Mouse (Mus musculus): ENCODE results near the gene Rfx3. TPM values are rescaled to one million over a fixed set of nuclear protein-coding genes. Genes with fewer than 3 reads are reported as not detected.

The Rfx3 gene
- polyA plus RNA-seq, 1 experiment from 2014 or later, result 12.6 TPM

GRCm38 (mm10) chr19:27780030-27780429, 230.9 kb downstream of the Rfx3 start:
- Histone ChIP-seq H3K9ac (ENCODE audit: low read length) (no peak overlapping the region), H3K36me3 (ENCODE audit: control insufficient read depth, insufficient read depth, low read length) (no peaks in the 10 kb centered on the region; the same call in 1 of the 2 replicates), H3K27me3 (ENCODE audit: control insufficient read depth, insufficient read depth, low read depth, low read length) (no peaks in the 10 kb centered on the region), H3K9me3 (ENCODE audit: control insufficient read depth, low read length) (no peaks in the 10 kb centered on the region), H3K4me3 (ENCODE audit: low read length) (no peak overlapping the region), H3K27ac (ENCODE audit: low read length) (no peak overlapping the region), H3K4me1 (replicated peaks; ENCODE audit: control insufficient read depth, insufficient read depth, low read length) (no peaks in the 10 kb centered on the region), H3K4me2 (ENCODE audit: low read depth, low read length) (no peak overlapping the region)
- ATAC-seq (ENCODE audit: low read depth), result peak; percentile 64
- 61% methylated on average over 4 of the region's 4 CpGs for WGBS

DNA sequence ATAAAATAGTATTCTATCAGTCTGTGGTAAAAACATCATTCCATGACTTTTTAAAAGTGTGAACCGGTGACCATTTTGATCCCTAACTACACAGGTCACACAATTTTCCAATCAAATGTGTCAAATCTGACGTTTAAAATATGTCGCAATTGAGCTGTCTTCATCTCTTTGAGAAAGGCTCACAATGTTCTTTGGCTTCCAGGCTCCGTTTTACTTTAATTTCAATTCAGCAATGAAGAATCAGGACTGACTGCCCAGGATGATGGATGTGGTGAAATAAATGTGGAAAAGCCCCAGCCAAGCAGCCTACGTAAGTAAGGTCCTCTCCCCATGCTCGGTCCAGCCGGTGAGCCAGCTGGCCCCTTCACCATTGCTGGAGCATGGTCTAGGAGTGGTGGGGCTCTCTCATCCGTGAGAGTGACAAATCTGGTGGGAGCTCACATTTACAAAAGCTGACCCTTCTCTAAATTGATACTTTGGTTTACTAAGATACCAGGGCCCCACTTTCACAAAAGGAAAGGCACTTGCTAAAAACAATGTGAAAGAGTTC, 240.2 kb downstream of the Rfx3 start:
- Histone ChIP-seq H3K4me3 (ENCODE audit: low read length) (no peak overlapping the region), H3K27me3 (ENCODE audit: control insufficient read depth, insufficient read depth, low read depth, low read length) (no peaks in the 10 kb centered on the region), H3K36me3 (ENCODE audit: control insufficient read depth, insufficient read depth, low read length) (peaks cover 2% of the 10 kb centered on the region; the same call in 1 of the 2 replicates), H3K27ac (ENCODE audit: low read length) (no peak overlapping the region), H3K9ac (ENCODE audit: low read length) (no peak overlapping the region), H3K4me1 (replicated peaks; ENCODE audit: control insufficient read depth, insufficient read depth, low read length) (no peaks in the 10 kb centered on the region), H3K4me2 (ENCODE audit: low read depth, low read length) (no peak overlapping the region), H3K9me3 (ENCODE audit: control insufficient read depth, low read length) (no peaks in the 10 kb centered on the region)
- 73% methylated on average over 8 of the region's 8 CpGs for WGBS
- ATAC-seq (ENCODE audit: low read depth), result no peak

DNA sequence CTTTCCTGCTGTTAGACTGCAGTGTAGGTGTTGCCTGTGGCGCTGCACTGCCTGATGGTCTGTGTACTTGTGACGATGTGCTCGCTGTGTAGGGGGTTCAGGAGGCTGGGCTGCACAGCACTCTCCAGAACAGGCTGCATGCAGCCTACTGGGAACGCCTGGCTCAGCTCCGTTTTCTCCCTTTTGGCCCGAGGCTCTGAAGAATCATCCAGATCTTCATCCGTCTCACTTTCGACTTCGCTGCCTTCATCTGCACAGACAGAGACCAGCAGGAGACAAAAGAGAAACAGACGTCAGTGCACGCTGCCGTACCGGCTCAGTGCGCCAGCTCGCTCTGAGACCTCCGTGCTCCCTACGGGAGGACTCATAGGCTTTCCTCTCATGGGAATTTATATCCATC, 242.5 kb downstream of the Rfx3 start:
- no peak for ATAC-seq (ENCODE audit: low read depth)
- no peaks in the 10 kb centered on the region for H3K4me1 ChIP-seq (replicated peaks; ENCODE audit: control insufficient read depth, insufficient read depth, low read length)
- no peak overlapping the region for H3K9ac ChIP-seq (ENCODE audit: low read length)
- H3K27ac ChIP-seq (ENCODE audit: low read length), result no peak overlapping the region
- H3K4me3 ChIP-seq (ENCODE audit: low read length), result no peak overlapping the region
- peaks cover 2% of the 10 kb centered on the region; the same call in 1 of the 2 replicates for H3K36me3 ChIP-seq (ENCODE audit: control insufficient read depth, insufficient read depth, low read length)
- H3K4me2 ChIP-seq (ENCODE audit: low read depth, low read length), result no peak overlapping the region
- H3K9me3 ChIP-seq (ENCODE audit: control insufficient read depth, low read length), result no peaks in the 10 kb centered on the region
- H3K27me3 ChIP-seq (ENCODE audit: control insufficient read depth, insufficient read depth, low read depth, low read length), result no peaks in the 10 kb centered on the region
- 85% methylated on average over 17 of the region's 17 CpGs for WGBS

DNA sequence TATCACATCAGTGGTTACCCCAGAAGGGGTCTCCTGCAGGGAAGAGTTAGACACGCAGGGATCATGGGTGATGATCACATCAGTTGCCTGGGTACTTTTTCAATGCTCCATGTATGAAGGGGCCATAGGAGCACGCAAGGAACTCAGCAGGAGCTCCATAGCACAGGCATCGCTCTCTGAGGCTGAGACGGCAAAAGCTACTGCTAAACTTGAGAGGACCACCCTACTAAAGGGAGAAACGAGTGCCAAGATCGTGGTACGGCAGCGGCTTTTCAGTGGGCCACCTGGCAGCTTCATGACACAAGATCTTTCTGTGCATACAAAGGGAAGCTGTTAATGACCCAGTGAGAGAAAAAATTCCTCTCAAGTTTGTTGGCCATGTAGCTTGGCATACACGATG, 250.7 kb downstream of the Rfx3 start:
- no peak overlapping the region for H3K27ac ChIP-seq (ENCODE audit: low read length)
- no peak overlapping the region for H3K9ac ChIP-seq (ENCODE audit: low read length)
- H3K4me3 ChIP-seq (ENCODE audit: low read length), result no peak overlapping the region
- no peak for ATAC-seq (ENCODE audit: low read depth)
- no peaks in the 10 kb centered on the region for H3K4me1 ChIP-seq (replicated peaks; ENCODE audit: control insufficient read depth, insufficient read depth, low read length)
- H3K9me3 ChIP-seq (ENCODE audit: control insufficient read depth, low read length), result no peaks in the 10 kb centered on the region
- H3K27me3 ChIP-seq (ENCODE audit: control insufficient read depth, insufficient read depth, low read depth, low read length), result no peaks in the 10 kb centered on the region
- WGBS, result 86% methylated on average over 9 of the region's 9 CpGs
- H3K4me2 ChIP-seq (ENCODE audit: low read depth, low read length), result no peak overlapping the region
- H3K36me3 ChIP-seq (ENCODE audit: control insufficient read depth, insufficient read depth, low read length), result no peaks in the 10 kb centered on the region

GRCm38 (mm10) chr19:27759347-27759746, 251.6 kb downstream of the Rfx3 start:
- Histone ChIP-seq H3K27ac (ENCODE audit: low read length) (no peak overlapping the region), H3K4me1 (replicated peaks; ENCODE audit: control insufficient read depth, insufficient read depth, low read length) (no peaks in the 10 kb centered on the region), H3K36me3 (ENCODE audit: control insufficient read depth, insufficient read depth, low read length) (no peaks in the 10 kb centered on the region), H3K4me3 (ENCODE audit: low read length) (no peak overlapping the region), H3K27me3 (ENCODE audit: control insufficient read depth, insufficient read depth, low read depth, low read length) (no peaks in the 10 kb centered on the region), H3K4me2 (ENCODE audit: low read depth, low read length) (no peak overlapping the region), H3K9ac (ENCODE audit: low read length) (no peak overlapping the region), H3K9me3 (ENCODE audit: control insufficient read depth, low read length) (no peaks in the 10 kb centered on the region)
- no peak for ATAC-seq (ENCODE audit: low read depth)
- 67% methylated on average over 8 of the region's 8 CpGs for whole genome bisulfite sequencing

DNA sequence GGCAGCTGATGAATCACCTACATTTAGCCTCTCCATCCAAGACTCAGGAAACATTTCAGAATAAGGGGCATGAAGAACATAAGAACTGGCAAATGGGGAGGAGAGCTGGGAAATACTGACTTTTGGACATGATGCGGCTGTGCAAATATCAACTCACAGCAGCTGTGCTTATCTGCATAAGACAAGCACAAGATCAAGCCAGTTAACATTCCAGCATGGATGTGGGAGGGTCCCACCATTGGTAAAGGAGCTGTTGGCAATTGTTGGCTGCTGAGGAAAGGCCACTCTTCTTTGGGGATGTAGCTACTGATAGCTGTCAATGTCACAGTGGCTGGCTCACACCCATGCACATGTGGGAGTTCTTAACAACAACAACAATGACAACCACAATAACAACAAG, 263.7 kb downstream of the Rfx3 start:
- Histone ChIP-seq H3K9ac (ENCODE audit: low read length) (no peak overlapping the region), H3K4me1 (replicated peaks; ENCODE audit: control insufficient read depth, insufficient read depth, low read length) (no peaks in the 10 kb centered on the region), H3K27me3 (ENCODE audit: control insufficient read depth, insufficient read depth, low read depth, low read length) (no peaks in the 10 kb centered on the region), H3K9me3 (ENCODE audit: control insufficient read depth, low read length) (no peaks in the 10 kb centered on the region), H3K27ac (ENCODE audit: low read length) (no peak overlapping the region), H3K4me3 (ENCODE audit: low read length) (no peak overlapping the region), H3K4me2 (ENCODE audit: low read depth, low read length) (no peak overlapping the region), H3K36me3 (ENCODE audit: control insufficient read depth, insufficient read depth, low read length) (no peaks in the 10 kb centered on the region)
- 54% methylated on average over 1 of the region's 1 CpGs for WGBS
- ATAC-seq (ENCODE audit: low read depth), result 0 out of 2 replicates have a peak, but pooled peaks have one; percentile 15

DNA sequence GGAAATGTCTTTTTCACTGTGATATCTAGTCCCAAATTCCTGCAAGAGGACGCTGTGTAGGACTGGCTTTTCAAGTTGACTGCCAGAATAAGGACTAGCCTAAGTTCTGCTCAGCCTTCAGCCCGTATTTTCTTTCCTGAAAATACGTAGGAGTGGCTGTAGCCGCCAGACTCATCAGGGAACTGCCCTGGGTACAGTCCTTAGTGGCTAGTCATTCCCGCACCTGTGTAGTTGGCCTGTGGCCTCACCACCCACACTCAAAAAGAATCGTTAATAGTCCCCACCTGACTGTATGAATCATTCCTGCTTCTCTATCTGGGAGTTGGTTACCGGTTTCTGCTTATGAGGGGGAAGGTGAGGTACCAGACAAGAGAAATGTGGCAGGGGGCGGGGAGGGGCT, 272.1 kb downstream of the Rfx3 start:
- H3K4me1 ChIP-seq (replicated peaks; ENCODE audit: control insufficient read depth, insufficient read depth, low read length), result no peaks in the 10 kb centered on the region
- no peaks in the 10 kb centered on the region for H3K27me3 ChIP-seq (ENCODE audit: control insufficient read depth, insufficient read depth, low read depth, low read length)
- H3K9me3 ChIP-seq (ENCODE audit: control insufficient read depth, low read length), result no peaks in the 10 kb centered on the region
- no peak overlapping the region for H3K4me3 ChIP-seq (ENCODE audit: low read length)
- 67% methylated on average over 8 of the region's 8 CpGs for WGBS
- no peak overlapping the region for H3K27ac ChIP-seq (ENCODE audit: low read length)
- ATAC-seq (ENCODE audit: low read depth), result no peak
- no peak overlapping the region for H3K4me2 ChIP-seq (ENCODE audit: low read depth, low read length)
- no peak overlapping the region for H3K9ac ChIP-seq (ENCODE audit: low read length)
- H3K36me3 ChIP-seq (ENCODE audit: control insufficient read depth, insufficient read depth, low read length), result no peaks in the 10 kb centered on the region

DNA sequence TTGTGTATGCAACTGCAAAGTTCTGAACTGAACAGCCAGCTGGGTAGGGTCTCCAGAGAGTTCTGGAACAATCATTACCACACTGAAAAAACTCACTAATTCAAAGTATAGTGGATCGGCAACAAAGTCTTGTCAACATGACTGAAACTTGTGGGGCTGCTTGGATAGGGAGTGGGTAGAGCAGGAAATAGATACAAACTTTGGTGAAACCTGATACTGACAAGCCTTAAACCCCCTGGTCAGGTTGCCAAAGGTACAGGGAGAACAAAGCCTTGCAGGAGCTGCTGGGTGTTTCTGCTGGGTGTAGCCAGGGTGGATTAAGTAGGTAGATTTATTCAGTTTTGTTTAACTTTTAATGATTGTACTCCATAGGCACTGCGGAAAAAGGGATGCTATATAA, 274.4 kb downstream of the Rfx3 start:
- no peaks in the 10 kb centered on the region for H3K36me3 ChIP-seq (ENCODE audit: control insufficient read depth, insufficient read depth, low read length)
- H3K27ac ChIP-seq (ENCODE audit: low read length), result no peak overlapping the region
- ATAC-seq (ENCODE audit: low read depth), result no peak
- H3K9ac ChIP-seq (ENCODE audit: low read length), result no peak overlapping the region
- no peaks in the 10 kb centered on the region for H3K4me1 ChIP-seq (replicated peaks; ENCODE audit: control insufficient read depth, insufficient read depth, low read length)
- no peaks in the 10 kb centered on the region for H3K27me3 ChIP-seq (ENCODE audit: control insufficient read depth, insufficient read depth, low read depth, low read length)
- WGBS, result 60% methylated on average over 2 of the region's 2 CpGs
- no peaks in the 10 kb centered on the region for H3K9me3 ChIP-seq (ENCODE audit: control insufficient read depth, low read length)
- no peak overlapping the region for H3K4me3 ChIP-seq (ENCODE audit: low read length)
- H3K4me2 ChIP-seq (ENCODE audit: low read depth, low read length), result no peak overlapping the region

DNA sequence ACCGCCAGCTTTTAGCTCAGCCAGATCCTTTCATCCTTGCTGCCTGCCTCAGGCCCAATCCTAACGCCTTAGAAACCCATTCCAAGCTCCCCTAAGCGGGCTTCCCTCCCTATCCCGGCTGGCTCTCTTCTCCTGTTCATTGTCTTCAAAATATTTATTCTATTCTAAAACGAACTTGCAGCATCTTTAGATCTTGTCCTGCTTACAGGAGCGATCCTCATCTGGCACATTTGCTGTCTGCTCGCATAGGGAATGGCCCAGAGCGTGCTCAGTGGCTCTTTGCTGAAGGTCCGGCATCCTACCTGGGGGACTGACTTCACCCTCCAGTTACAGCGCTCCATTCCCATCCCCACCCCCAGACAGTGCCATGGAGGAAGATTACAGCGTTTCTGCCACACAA, 292.0 kb downstream of the Rfx3 start:
- no peaks in the 10 kb centered on the region for H3K9me3 ChIP-seq (ENCODE audit: control insufficient read depth, low read length)
- 70% methylated on average over 11 of the region's 11 CpGs for WGBS
- no peak for ATAC-seq (ENCODE audit: low read depth)
- no peaks in the 10 kb centered on the region for H3K4me1 ChIP-seq (replicated peaks; ENCODE audit: control insufficient read depth, insufficient read depth, low read length)
- no peak overlapping the region for H3K4me3 ChIP-seq (ENCODE audit: low read length)
- no peaks in the 10 kb centered on the region for H3K27me3 ChIP-seq (ENCODE audit: control insufficient read depth, insufficient read depth, low read depth, low read length)
- H3K4me2 ChIP-seq (ENCODE audit: low read depth, low read length), result no peak overlapping the region
- no peaks in the 10 kb centered on the region for H3K36me3 ChIP-seq (ENCODE audit: control insufficient read depth, insufficient read depth, low read length)
- H3K9ac ChIP-seq (ENCODE audit: low read length), result no peak overlapping the region
- no peak overlapping the region for H3K27ac ChIP-seq (ENCODE audit: low read length)

DNA sequence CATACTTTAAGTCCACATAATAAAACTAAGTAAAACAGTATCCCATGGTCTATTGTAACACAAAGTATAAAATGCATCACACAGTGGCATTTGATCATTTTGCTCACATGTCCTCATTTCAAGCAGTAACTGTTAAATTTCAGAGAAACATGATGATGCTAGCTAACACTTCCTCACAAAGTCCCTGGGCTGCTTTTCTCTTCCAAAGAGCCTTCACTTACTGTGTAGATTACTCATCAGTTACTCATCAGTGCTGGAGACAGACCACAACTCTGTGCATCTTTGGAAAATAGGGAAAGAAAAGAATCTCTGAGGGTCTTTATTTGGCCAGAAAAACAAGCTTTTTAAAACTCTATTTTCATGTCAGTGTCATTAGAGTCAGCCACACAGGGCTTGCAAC, 294.7 kb downstream of the Rfx3 start:
- no peaks in the 10 kb centered on the region for H3K27me3 ChIP-seq (ENCODE audit: control insufficient read depth, insufficient read depth, low read depth, low read length)
- no peak overlapping the region for H3K27ac ChIP-seq (ENCODE audit: low read length)
- H3K36me3 ChIP-seq (ENCODE audit: control insufficient read depth, insufficient read depth, low read length), result no peaks in the 10 kb centered on the region
- no peak overlapping the region for H3K9ac ChIP-seq (ENCODE audit: low read length)
- no peak for ATAC-seq (ENCODE audit: low read depth)
- H3K4me1 ChIP-seq (replicated peaks; ENCODE audit: control insufficient read depth, insufficient read depth, low read length), result no peaks in the 10 kb centered on the region
- H3K4me2 ChIP-seq (ENCODE audit: low read depth, low read length), result no peak overlapping the region
- no peaks in the 10 kb centered on the region for H3K9me3 ChIP-seq (ENCODE audit: control insufficient read depth, low read length)
- H3K4me3 ChIP-seq (ENCODE audit: low read length), result no peak overlapping the region
